Mouse (Mus musculus): ENCODE measurements at regions not wholly inside any gene's neighbourhood (a gene's known extent, or its start where the extent isn't known, plus 50 kb on each side); places are given as distances from the start of the nearest gene placed in this dataset.

GRCm38 (mm10) chr4:81005507-81006328 lies 95.3 kb downstream of the Lurap1l start:
- no peak for ATAC-seq (replicated peaks; ENCODE audit: low read depth, poor library complexity, severe bottlenecking)

GRCm38 (mm10) chr4:81006546-81006945 lies 96.1 kb downstream of the Lurap1l start:
- no peak for ATAC-seq (replicated peaks; ENCODE audit: low read depth, poor library complexity, severe bottlenecking)

- no peak for ATAC-seq (replicated peaks; ENCODE audit: low read depth, poor library complexity, severe bottlenecking)
Measured at GRCm38 (mm10) chr4:81021850-81022249, 111.4 kb downstream of the Lurap1l start.

GRCm38 (mm10) chr4:81023436-81023983 lies 113.1 kb downstream of the Lurap1l start:
- no peak for ATAC-seq (replicated peaks; ENCODE audit: low read depth, poor library complexity, severe bottlenecking)

GRCm38 (mm10) chr4:81027558-81027957 lies 117.1 kb downstream of the Lurap1l start:
- no peak for ATAC-seq (replicated peaks; ENCODE audit: low read depth, poor library complexity, severe bottlenecking)

GRCm38 (mm10) chr4:81030671-81031070 lies 120.2 kb downstream of the Lurap1l start:
- no peak for ATAC-seq (replicated peaks; ENCODE audit: low read depth, poor library complexity, severe bottlenecking)

- no peak for ATAC-seq (replicated peaks; ENCODE audit: low read depth, poor library complexity, severe bottlenecking)
Measured at GRCm38 (mm10) chr4:81037336-81037902, 127.0 kb downstream of the Lurap1l start.

- no peak for ATAC-seq (replicated peaks; ENCODE audit: low read depth, poor library complexity, severe bottlenecking)
Measured at GRCm38 (mm10) chr4:81058227-81058626, 147.8 kb downstream of the Lurap1l start.

GRCm38 (mm10) chr4:81058809-81059208 lies 148.4 kb downstream of the Lurap1l start:
- ATAC-seq (replicated peaks; ENCODE audit: low read depth, poor library complexity, severe bottlenecking) = no peak

- ATAC-seq (replicated peaks; ENCODE audit: low read depth, poor library complexity, severe bottlenecking) = no peak
Measured at GRCm38 (mm10) chr4:81059356-81059755, 148.9 kb downstream of the Lurap1l start.

- ATAC-seq (replicated peaks; ENCODE audit: low read depth, poor library complexity, severe bottlenecking) = no peak
Measured at GRCm38 (mm10) chr4:81082290-81082947, 172.0 kb downstream of the Lurap1l start.

- ATAC-seq (replicated peaks; ENCODE audit: low read depth, poor library complexity, severe bottlenecking) = no peak
Measured at GRCm38 (mm10) chr4:81085188-81085587, 174.7 kb downstream of the Lurap1l start.

GRCm38 (mm10) chr4:81096581-81096980 lies 186.1 kb downstream of the Lurap1l start:
- no peak for ATAC-seq (replicated peaks; ENCODE audit: low read depth, poor library complexity, severe bottlenecking)

- no peak for ATAC-seq (replicated peaks; ENCODE audit: low read depth, poor library complexity, severe bottlenecking)
Measured at GRCm38 (mm10) chr4:81097597-81097996, 187.2 kb downstream of the Lurap1l start.

GRCm38 (mm10) chr4:81101049-81101448 lies 190.6 kb downstream of the Lurap1l start:
- no peak for ATAC-seq (replicated peaks; ENCODE audit: low read depth, poor library complexity, severe bottlenecking)

- no peak for ATAC-seq (replicated peaks; ENCODE audit: low read depth, poor library complexity, severe bottlenecking)
Measured at GRCm38 (mm10) chr4:81111307-81111706, 200.9 kb downstream of the Lurap1l start.

- no peak for ATAC-seq (replicated peaks; ENCODE audit: low read depth, poor library complexity, severe bottlenecking)
Measured at GRCm38 (mm10) chr4:81116411-81116810, 206.0 kb downstream of the Lurap1l start.

- no peak for ATAC-seq (replicated peaks; ENCODE audit: low read depth, poor library complexity, severe bottlenecking)
Measured at GRCm38 (mm10) chr4:81124155-81124554, 213.7 kb downstream of the Lurap1l start.

GRCm38 (mm10) chr4:81129874-81130273 lies 219.4 kb downstream of the Lurap1l start:
- no peak for ATAC-seq (replicated peaks; ENCODE audit: low read depth, poor library complexity, severe bottlenecking)

GRCm38 (mm10) chr4:81173111-81173510 lies 262.7 kb downstream of the Lurap1l start:
- no peak for ATAC-seq (replicated peaks; ENCODE audit: low read depth, poor library complexity, severe bottlenecking)

Measured in common myeloid progenitor, adult 5-6 weeks (primary cell).